Mouse (Mus musculus): Measurements from ENCODE around the gene Prr29.
"Not testable (repeated sequence)": the region's sequence is repeated elsewhere in the genome, so short reads cannot be mapped to it uniquely, and the experiment has no call there.

DNA sequence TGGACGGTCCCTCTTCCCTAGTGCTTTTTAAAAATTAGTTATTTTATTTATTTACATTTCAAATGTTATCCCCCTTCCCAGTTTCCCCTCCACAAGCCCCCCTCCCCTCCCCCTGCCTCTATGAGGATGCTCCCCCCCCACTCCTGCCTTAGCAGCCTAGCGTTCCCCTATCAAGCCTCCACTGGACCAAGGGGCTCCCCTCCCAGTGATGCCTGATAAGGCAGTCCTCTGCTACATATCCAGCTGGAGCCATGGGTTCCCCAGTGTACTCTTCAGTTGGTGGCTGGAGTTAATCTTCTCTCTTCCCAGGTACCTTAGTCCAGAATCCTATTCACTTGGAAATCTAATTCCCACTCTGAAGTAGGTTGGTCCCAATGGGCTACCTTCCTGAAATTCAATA is 28.8 kb downstream of the Prr29 start:
- not testable (repeated sequence) for TF ChIP-seq POLR2A (IDR thresholded peaks at IDR 0.05; ENCODE audit: insufficient read depth, low read length); CTCF (IDR thresholded peaks at IDR 0.05; ENCODE audit: low read depth, low read length); EP300 (IDR thresholded peaks at IDR 0.05; ENCODE audit: insufficient read depth, low read depth, low read length)

All from ES-Bruce4 (cell line).